Mouse (Mus musculus) embryonic fibroblast, embryonic 13.5 days (primary cell): ENCODE results near the gene Lrrc8c.

Source experiments
- CTCF ChIP-seq: IDR thresholded peaks from 2 replicates; pipeline ENCODE4 v1.5.1; 2011; ENCODE audit warnings: mild to moderate bottlenecking, control low read depth, low read length, moderate library complexity, borderline replicate concordance; ENCODE audit not compliant: insufficient read depth
- POLR2A ChIP-seq: IDR thresholded peaks from 2 replicates; pipeline ENCODE4 v1.6.1; 2011; ENCODE audit warnings: low read depth, mild to moderate bottlenecking, control low read depth, low read length, moderate library complexity

DNA sequence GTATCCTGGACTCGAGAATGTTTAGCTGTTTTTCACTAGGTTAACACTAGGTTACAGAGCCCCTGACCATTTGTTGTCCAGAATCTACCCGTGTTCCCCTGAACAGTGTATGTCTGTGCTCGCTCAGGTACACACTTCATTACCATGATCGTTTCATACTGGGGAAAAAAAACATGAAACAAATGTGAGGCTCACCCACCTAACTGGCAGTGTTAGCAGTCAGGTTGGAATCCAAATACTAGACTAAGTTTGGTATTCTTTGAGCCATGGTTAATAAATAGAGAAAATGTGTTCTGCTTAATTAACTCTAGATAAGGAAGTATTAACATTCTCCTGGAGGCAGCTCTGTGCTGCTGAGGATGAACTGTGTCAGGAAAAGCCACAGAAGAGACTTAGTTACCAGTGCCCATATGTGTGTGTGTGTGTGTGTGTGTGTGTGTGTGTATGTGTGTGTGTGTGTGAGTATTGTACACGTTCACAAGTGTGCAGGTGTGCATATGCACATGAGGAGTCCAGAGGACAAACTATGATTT lies 53.0 kb downstream of the Lrrc8c start:
- TF ChIP-seq CTCF (no peak), POLR2A (no peak)
